Mouse (Mus musculus) olfactory bulb, adult 2 months (tissue): ENCODE results near the gene Slc22a18.

Experiments used
- CTCF ChIP-seq: fragments of 200-500 bp; IDR thresholded peaks from 2 replicates; pipeline ENCODE4 v1.5.1; 2012; ENCODE audit warnings: low read depth, mild to moderate bottlenecking, low read length, moderate library complexity; ENCODE audit not compliant: insufficient read depth
- POLR2A ChIP-seq: fragments of 200-500 bp; IDR thresholded peaks from 2 replicates; pipeline ENCODE4 v1.6.1; 2012; ENCODE audit warnings: mild to moderate bottlenecking, low read depth, low read length, moderate library complexity; ENCODE audit not compliant: insufficient read depth

DNA sequence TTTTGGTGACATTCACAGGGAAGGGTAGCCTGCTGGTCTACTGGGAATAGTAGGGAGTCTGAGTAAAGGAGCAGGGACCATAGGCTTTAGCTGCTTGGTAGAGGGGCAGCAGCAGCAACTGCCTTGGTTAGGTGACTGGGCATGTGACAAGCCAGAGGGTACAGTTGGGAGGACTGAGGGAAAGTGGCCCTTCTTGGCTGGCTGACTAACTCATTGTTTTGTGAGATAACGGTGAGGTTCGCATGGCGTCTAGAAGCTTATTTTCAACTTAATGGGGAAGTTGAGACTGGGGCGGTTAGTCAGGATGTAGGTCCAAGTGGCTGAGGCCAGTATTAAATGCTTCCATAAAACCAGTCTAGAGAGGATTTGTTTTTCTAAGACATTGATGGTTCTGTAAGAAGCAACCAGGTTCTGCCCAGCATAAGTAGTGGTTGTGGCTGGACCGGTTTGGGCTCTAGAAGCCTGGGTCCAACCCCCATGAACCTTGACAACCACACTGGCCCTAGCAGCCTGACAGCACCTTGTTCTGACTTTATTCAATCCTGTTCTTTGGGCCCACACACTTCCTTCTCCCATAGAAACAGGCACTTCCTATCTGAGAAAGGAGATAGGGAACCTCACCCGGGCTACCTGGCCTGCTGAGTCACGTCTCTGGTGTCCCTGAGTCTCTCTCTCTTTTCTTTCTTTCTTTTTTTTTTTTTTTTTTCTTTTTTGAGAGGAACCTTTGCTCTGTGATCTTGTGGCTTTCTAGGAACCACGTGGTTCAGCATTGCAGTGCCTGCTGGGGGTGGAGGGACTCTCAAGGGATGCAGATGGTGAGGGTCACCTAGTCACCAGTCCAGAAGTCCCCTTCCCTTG lies 21.8 kb downstream of the Slc22a18 start:
- TF ChIP-seq CTCF (no peak), POLR2A (no peak)
